Mouse (Mus musculus): ENCODE data around the gene Nsd2. TPM values are rescaled to one million over a fixed set of nuclear protein-coding genes. Genes with fewer than 3 reads are reported as not detected.

Gene Nsd2
- polyA plus RNA-seq, 1 experiment from 2014 or later: 43.0 TPM

GRCm38 (mm10) chr5:33829958-33830357 is 9.4 kb downstream of the Nsd2 start:
- no peaks in the 10 kb centered on the region for H3K9me3 ChIP-seq (ENCODE audit: control insufficient read depth, low read length)
- no peak overlapping the region for H3K4me3 ChIP-seq (ENCODE audit: low read length)
- ATAC-seq (ENCODE audit: low read depth): no peak
- no peak overlapping the region for H3K9ac ChIP-seq (ENCODE audit: low read length)
- WGBS: 83% methylated on average over 3 of the region's 3 CpGs
- no peak overlapping the region for H3K4me2 ChIP-seq (ENCODE audit: low read depth, low read length)
- no peaks in the 10 kb centered on the region; the same call in 1 of the 2 replicates for H3K36me3 ChIP-seq (ENCODE audit: control insufficient read depth, insufficient read depth, low read length)
- H3K27me3 ChIP-seq (ENCODE audit: control insufficient read depth, insufficient read depth, low read depth, low read length): no peaks in the 10 kb centered on the region
- no peak overlapping the region for H3K27ac ChIP-seq (ENCODE audit: low read length)
- no peaks in the 10 kb centered on the region for H3K4me1 ChIP-seq (replicated peaks; ENCODE audit: control insufficient read depth, insufficient read depth, low read length)

- Histone ChIP-seq H3K36me3 (ENCODE audit: control insufficient read depth, insufficient read depth, low read length) (no peaks in the 10 kb centered on the region), H3K4me2 (ENCODE audit: low read depth, low read length) (no peak overlapping the region), H3K4me1 (replicated peaks; ENCODE audit: control insufficient read depth, insufficient read depth, low read length) (no peaks in the 10 kb centered on the region), H3K9me3 (ENCODE audit: control insufficient read depth, low read length) (no peaks in the 10 kb centered on the region), H3K27ac (ENCODE audit: low read length) (no peak overlapping the region), H3K4me3 (ENCODE audit: low read length) (no peak overlapping the region), H3K9ac (ENCODE audit: low read length) (no peak overlapping the region), H3K27me3 (ENCODE audit: control insufficient read depth, insufficient read depth, low read depth, low read length) (no peaks in the 10 kb centered on the region)
- 77% methylated on average over 1 of the region's 1 CpGs for WGBS
- no peak for ATAC-seq (ENCODE audit: low read depth)
Observed at GRCm38 (mm10) chr5:33830832-33831231, 10.3 kb downstream of the Nsd2 start.

- no peak overlapping the region for H3K4me3 ChIP-seq (ENCODE audit: low read length)
- peaks cover 3% of the 10 kb centered on the region; the same call in 1 of the 2 replicates for H3K36me3 ChIP-seq (ENCODE audit: control insufficient read depth, insufficient read depth, low read length)
- 81% methylated on average over 1 of the region's 1 CpGs for WGBS
- no peaks in the 10 kb centered on the region for H3K9me3 ChIP-seq (ENCODE audit: control insufficient read depth, low read length)
- H3K9ac ChIP-seq (ENCODE audit: low read length): no peak overlapping the region
- no peak overlapping the region for H3K4me2 ChIP-seq (ENCODE audit: low read depth, low read length)
- no peak for ATAC-seq (ENCODE audit: low read depth)
- H3K27me3 ChIP-seq (ENCODE audit: control insufficient read depth, insufficient read depth, low read depth, low read length): no peaks in the 10 kb centered on the region
- no peak overlapping the region for H3K27ac ChIP-seq (ENCODE audit: low read length)
- no peaks in the 10 kb centered on the region for H3K4me1 ChIP-seq (replicated peaks; ENCODE audit: control insufficient read depth, insufficient read depth, low read length)
Observed at GRCm38 (mm10) chr5:33841331-33841730, 20.8 kb downstream of the Nsd2 start.

- Histone ChIP-seq H3K4me1 (replicated peaks; ENCODE audit: control insufficient read depth, insufficient read depth, low read length) (no peaks in the 10 kb centered on the region), H3K4me3 (ENCODE audit: low read length) (no peak overlapping the region), H3K9me3 (ENCODE audit: control insufficient read depth, low read length) (no peaks in the 10 kb centered on the region), H3K27me3 (ENCODE audit: control insufficient read depth, insufficient read depth, low read depth, low read length) (no peaks in the 10 kb centered on the region), H3K9ac (ENCODE audit: low read length) (no peak overlapping the region), H3K27ac (ENCODE audit: low read length) (no peak overlapping the region), H3K36me3 (ENCODE audit: control insufficient read depth, insufficient read depth, low read length) (peaks cover 5% of the 10 kb centered on the region; the same call in 1 of the 2 replicates), H3K4me2 (ENCODE audit: low read depth, low read length) (no peak overlapping the region)
- ATAC-seq (ENCODE audit: low read depth): no peak
- 68% methylated on average over 4 of the region's 4 CpGs for WGBS
Observed at GRCm38 (mm10) chr5:33842549-33842948, 22.0 kb downstream of the Nsd2 start.

- H3K36me3 ChIP-seq (ENCODE audit: control insufficient read depth, insufficient read depth, low read length): peaks cover 13% of the 10 kb centered on the region; the same call in 1 of the 2 replicates
Observed at GRCm38 (mm10) chr5:33851466-33851865, 30.9 kb downstream of the Nsd2 start.

GRCm38 (mm10) chr5:33853086-33853485 is 32.6 kb downstream of the Nsd2 start:
- 97% methylated on average over 1 of the region's 1 CpGs for WGBS
- no peak overlapping the region for H3K4me2 ChIP-seq (ENCODE audit: low read depth, low read length)
- no peaks in the 10 kb centered on the region for H3K27me3 ChIP-seq (ENCODE audit: control insufficient read depth, insufficient read depth, low read depth, low read length)
- H3K4me3 ChIP-seq (ENCODE audit: low read length): no peak overlapping the region
- H3K27ac ChIP-seq (ENCODE audit: low read length): no peak overlapping the region
- H3K9ac ChIP-seq (ENCODE audit: low read length): no peak overlapping the region
- no peaks in the 10 kb centered on the region for H3K9me3 ChIP-seq (ENCODE audit: control insufficient read depth, low read length)
- H3K4me1 ChIP-seq (replicated peaks; ENCODE audit: control insufficient read depth, insufficient read depth, low read length): no peaks in the 10 kb centered on the region
- ATAC-seq (ENCODE audit: low read depth): no peak
- peaks cover 19% of the 10 kb centered on the region for H3K36me3 ChIP-seq (ENCODE audit: control insufficient read depth, insufficient read depth, low read length)

More at GRCm38 (mm10) chr5:33851466-33851865, 30.9 kb downstream of the Nsd2 start:
- Histone ChIP-seq H3K27me3 (ENCODE audit: control insufficient read depth, insufficient read depth, low read depth, low read length) (no peaks in the 10 kb centered on the region), H3K4me1 (replicated peaks; ENCODE audit: control insufficient read depth, insufficient read depth, low read length) (no peaks in the 10 kb centered on the region), H3K9me3 (ENCODE audit: control insufficient read depth, low read length) (no peaks in the 10 kb centered on the region), H3K27ac (ENCODE audit: low read length) (no peak overlapping the region), H3K4me2 (ENCODE audit: low read depth, low read length) (no peak overlapping the region), H3K9ac (ENCODE audit: low read length) (no peak overlapping the region), H3K4me3 (ENCODE audit: low read length) (no peak overlapping the region)
- 98% methylated on average over 4 of the region's 4 CpGs for WGBS
- ATAC-seq (ENCODE audit: low read depth): no peak

- Histone ChIP-seq H3K4me1 (replicated peaks; ENCODE audit: control insufficient read depth, insufficient read depth, low read length) (no peaks in the 10 kb centered on the region), H3K27me3 (ENCODE audit: control insufficient read depth, insufficient read depth, low read depth, low read length) (no peaks in the 10 kb centered on the region), H3K36me3 (ENCODE audit: control insufficient read depth, insufficient read depth, low read length) (peaks cover 26% of the 10 kb centered on the region), H3K4me2 (ENCODE audit: low read depth, low read length) (no peak overlapping the region), H3K27ac (ENCODE audit: low read length) (no peak overlapping the region), H3K4me3 (ENCODE audit: low read length) (no peak overlapping the region), H3K9ac (ENCODE audit: low read length) (no peak overlapping the region), H3K9me3 (ENCODE audit: control insufficient read depth, low read length) (no peaks in the 10 kb centered on the region)
- WGBS: 77% methylated on average over 2 of the region's 2 CpGs
- ATAC-seq (ENCODE audit: low read depth): no peak
Observed at GRCm38 (mm10) chr5:33854019-33854418, 33.5 kb downstream of the Nsd2 start.

- H3K27ac ChIP-seq (ENCODE audit: low read length): no peak overlapping the region
- no peak for ATAC-seq (ENCODE audit: low read depth)
- no peaks in the 10 kb centered on the region for H3K4me1 ChIP-seq (replicated peaks; ENCODE audit: control insufficient read depth, insufficient read depth, low read length)
- no peaks in the 10 kb centered on the region for H3K27me3 ChIP-seq (ENCODE audit: control insufficient read depth, insufficient read depth, low read depth, low read length)
- no peak overlapping the region for H3K4me2 ChIP-seq (ENCODE audit: low read depth, low read length)
- no peak overlapping the region for H3K4me3 ChIP-seq (ENCODE audit: low read length)
- H3K9me3 ChIP-seq (ENCODE audit: control insufficient read depth, low read length): peaks cover 7% of the 10 kb centered on the region
- H3K9ac ChIP-seq (ENCODE audit: low read length): no peak overlapping the region
- H3K36me3 ChIP-seq (ENCODE audit: control insufficient read depth, insufficient read depth, low read length): peaks cover 50% of the 10 kb centered on the region
Observed at GRCm38 (mm10) chr5:33857693-33858092, 37.2 kb downstream of the Nsd2 start.

GRCm38 (mm10) chr5:33875472-33875871 is 54.9 kb downstream of the Nsd2 start:
- Histone ChIP-seq H3K4me1 (replicated peaks; ENCODE audit: control insufficient read depth, insufficient read depth, low read length) (no peaks in the 10 kb centered on the region), H3K27ac (ENCODE audit: low read length) (no peak overlapping the region), H3K4me3 (ENCODE audit: low read length) (no peak overlapping the region), H3K9ac (ENCODE audit: low read length) (no peak overlapping the region), H3K36me3 (ENCODE audit: control insufficient read depth, insufficient read depth, low read length) (peaks cover 41% of the 10 kb centered on the region), H3K4me2 (ENCODE audit: low read depth, low read length) (no peak overlapping the region), H3K27me3 (ENCODE audit: control insufficient read depth, insufficient read depth, low read depth, low read length) (no peaks in the 10 kb centered on the region), H3K9me3 (ENCODE audit: control insufficient read depth, low read length) (no peaks in the 10 kb centered on the region)
- no peak for ATAC-seq (ENCODE audit: low read depth)
- 90% methylated on average over 1 of the region's 1 CpGs for WGBS

- WGBS: 92% methylated on average over 4 of the region's 4 CpGs
- no peak for ATAC-seq (ENCODE audit: low read depth)
- H3K4me1 ChIP-seq (replicated peaks; ENCODE audit: control insufficient read depth, insufficient read depth, low read length): no peaks in the 10 kb centered on the region
Observed at GRCm38 (mm10) chr5:33881118-33881517, 60.6 kb downstream of the Nsd2 start.

More at GRCm38 (mm10) chr5:33881118-33881517, 60.6 kb downstream of the Nsd2 start:
- no peak overlapping the region for H3K4me2 ChIP-seq (ENCODE audit: low read depth, low read length)
- H3K4me3 ChIP-seq (ENCODE audit: low read length): no peak overlapping the region
- no peak overlapping the region for H3K9ac ChIP-seq (ENCODE audit: low read length)
- H3K36me3 ChIP-seq (ENCODE audit: control insufficient read depth, insufficient read depth, low read length): peaks cover 56% of the 10 kb centered on the region
- no peak overlapping the region for H3K27ac ChIP-seq (ENCODE audit: low read length)
- no peaks in the 10 kb centered on the region for H3K9me3 ChIP-seq (ENCODE audit: control insufficient read depth, low read length)
- no peaks in the 10 kb centered on the region for H3K27me3 ChIP-seq (ENCODE audit: control insufficient read depth, insufficient read depth, low read depth, low read length)

Data from lung, embryonic 16.5 days (tissue).